Mouse (Mus musculus) layer of hippocampus, adult 8-10 months (tissue): ENCODE measurements around the gene Slc22a12. TPM values are rescaled to one million over a fixed set of nuclear protein-coding genes. Genes with fewer than 3 reads are reported as not detected.

Source experiments
- DNase-seq, 2 experiments: peaks; one replicate each; pipeline ENCODE4 v3.0.0; 2022; ENCODE audit warnings: low spot score in 2 of 2
- total RNA-seq, 4 experiments: library from RNA; stranded (reverse); gene quantifications; 2 replicates each; pipeline ENCODE4 v1.2.4; 2022

The Slc22a12 gene
- 1 to 10 TPM in 2 of 4 experiments, under 1 TPM in 2; 0.50 to 1.3 (median 0.96) TPM for total RNA-seq

GRCm38 (mm10) chr19:6542367-6543034 is at the start of gene Slc22a12:
Slc22a12 (minus strand) TSS chr19:6543032.
- DNase-seq = peak in 1 of 2 experiments; percentile 14

DNA sequence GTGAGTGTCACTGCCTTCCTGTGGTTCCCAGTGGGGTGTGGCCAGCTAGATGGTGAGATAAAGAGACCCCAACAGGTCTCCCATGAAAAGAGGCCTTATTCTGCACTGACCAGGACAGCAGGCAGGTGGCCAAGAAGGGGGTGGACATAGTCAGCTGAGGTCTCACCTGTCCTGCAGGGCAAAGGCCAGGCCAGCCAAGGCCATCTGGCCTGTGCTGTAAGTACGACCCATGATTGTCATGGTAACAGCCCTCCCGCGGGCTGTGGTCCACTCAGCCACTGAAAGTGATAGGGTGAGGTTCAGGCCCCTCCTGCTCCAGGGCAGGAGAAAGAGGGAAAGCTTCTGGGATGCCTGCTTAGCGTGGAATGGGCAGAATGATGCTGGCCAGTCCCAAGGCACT is 29.2 kb upstream of the Slc22a12 start:
- no peak for DNase-seq

- no peak for DNase-seq
Measured at GRCm38 (mm10) chr19:6571476-6571875, 28.6 kb upstream of the Slc22a12 start.

GRCm38 (mm10) chr19:6569561-6569960 is 26.7 kb upstream of the Slc22a12 start:
- no peak for DNase-seq

DNA sequence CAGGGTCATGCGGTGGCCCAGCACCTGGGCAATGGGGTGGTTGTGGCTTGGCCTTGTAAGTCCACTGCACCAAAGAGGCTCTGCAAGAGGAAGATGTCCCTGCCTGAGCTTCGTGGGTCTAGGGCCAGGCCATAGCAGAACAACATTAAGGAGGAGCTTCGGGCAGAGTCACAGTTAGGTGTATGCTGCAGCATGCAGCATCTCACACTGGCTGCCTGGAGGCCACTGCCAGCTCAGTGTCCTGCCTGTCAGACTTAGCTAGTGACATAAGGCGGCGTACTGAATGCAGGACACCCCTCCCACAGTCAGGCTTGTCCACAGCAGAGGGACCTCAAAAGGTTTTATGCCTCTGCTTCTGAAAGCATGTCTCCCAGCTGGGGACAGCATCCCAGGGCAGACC is 26.2 kb upstream of the Slc22a12 start:
- no peak for DNase-seq

- DNase-seq = no peak
Measured at GRCm38 (mm10) chr19:6566450-6566849, 23.6 kb upstream of the Slc22a12 start.

- DNase-seq = no peak
Measured at GRCm38 (mm10) chr19:6565136-6565535, 22.3 kb upstream of the Slc22a12 start.

DNA sequence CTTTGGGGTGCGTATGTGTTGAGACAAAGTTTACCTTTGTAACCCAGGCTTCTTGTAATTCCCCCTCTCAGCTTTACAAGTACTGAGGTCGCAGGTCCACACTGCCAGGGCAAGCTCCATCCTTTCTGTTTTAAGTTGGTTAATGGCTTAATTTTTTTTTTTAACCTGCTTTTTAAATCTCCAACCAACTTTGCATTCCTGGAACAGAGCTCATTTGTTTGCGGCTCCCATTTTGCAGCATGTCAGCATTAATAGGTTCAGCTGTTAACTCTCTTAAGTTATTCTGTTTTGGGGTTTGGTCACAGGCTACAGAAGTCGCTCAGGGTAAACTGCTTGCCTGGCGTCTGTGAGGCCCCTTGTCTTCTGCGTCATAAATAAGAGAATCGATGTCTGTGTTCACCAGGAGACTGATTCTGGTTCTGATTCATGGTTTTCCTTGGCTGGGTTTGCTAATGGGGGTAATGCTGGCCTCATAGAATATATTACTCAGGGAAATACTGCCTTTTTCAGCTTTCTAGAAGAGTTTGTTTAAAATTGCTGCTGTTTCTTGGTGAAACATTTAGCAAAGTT is 17.5 kb upstream of the Slc22a12 start:
- DNase-seq = no peak

DNA sequence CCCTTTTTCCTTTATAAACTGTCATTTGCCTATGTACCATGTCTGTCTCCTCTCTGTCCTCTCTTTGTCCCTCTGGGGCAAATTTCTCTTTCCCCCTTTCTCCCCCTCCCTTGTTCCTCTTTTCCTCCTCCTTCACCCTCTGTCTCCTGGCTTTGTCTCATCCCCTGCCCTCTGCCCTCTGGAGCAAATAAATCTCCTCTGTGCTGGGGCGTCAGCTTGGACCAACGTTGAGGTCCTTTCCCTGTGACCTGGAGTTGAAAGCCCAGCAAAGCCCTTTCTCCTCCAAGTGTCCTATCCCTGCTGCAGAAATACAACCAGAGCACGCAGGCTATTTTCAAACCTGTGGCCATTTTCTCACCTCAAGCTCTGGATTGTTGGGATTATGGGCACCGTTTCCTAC is 16.7 kb upstream of the Slc22a12 start:
- no peak for DNase-seq

DNA sequence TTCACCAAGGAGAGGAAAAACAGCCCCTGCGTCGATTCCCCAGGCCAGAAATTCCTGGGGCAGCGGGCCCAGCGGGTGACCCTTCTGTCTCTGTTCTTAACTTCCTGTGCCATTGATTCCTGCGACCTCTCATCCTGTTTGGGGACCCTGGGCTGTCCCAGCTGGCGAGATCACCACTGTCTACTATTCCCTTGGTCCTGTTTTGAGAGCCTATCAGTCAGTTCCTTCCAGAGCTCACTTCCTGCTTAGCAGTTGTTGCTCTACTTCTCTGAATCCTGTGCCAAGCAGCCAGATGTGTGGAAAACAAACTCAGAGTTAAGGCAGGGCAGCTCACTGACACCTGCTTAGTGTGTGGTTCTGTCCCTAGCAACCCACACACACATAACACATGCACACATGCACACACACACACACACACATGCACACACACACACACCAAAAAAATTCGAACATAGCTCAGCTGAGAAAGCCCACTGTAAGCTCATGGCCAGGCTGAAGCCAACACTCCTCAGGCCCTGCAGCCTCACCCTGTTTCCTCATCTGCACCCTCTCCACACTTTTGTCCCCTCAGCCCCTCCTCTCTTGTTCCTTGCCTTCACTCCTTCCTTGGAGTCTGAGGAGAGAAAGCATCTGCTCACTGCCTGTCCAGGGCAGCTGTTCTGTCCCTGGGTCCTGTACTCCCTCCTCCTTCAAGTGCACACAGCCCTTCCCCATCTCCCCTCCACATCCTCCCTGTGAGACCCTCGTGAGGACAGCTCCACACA is 11.2 kb upstream of the Slc22a12 start:
- DNase-seq = no peak

GRCm38 (mm10) chr19:6553174-6553573 is 10.3 kb upstream of the Slc22a12 start:
- no peak for DNase-seq

GRCm38 (mm10) chr19:6552302-6553028 is 9.6 kb upstream of the Slc22a12 start:
- peak in 1 of 2 experiments; percentile 62 for DNase-seq

DNA sequence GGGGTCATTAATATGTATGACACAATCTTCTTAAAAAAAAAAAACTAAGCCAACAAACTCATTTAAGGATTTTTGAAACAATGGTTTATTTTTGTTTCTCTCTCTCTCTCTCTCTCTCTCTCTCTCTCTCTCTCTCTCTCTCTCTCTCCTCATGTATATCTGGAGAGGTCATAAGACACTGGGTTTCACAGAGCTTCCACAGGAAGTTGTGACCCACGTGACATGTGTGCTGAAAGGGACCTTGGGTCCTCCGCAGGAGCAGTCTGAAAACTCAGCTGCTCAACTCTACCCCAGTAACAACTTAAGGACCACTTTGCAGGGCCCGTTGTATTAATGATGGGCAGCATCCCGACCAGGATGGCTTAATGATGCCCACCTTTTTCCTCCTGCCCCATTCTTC is 8.4 kb upstream of the Slc22a12 start:
- DNase-seq = no peak

DNA sequence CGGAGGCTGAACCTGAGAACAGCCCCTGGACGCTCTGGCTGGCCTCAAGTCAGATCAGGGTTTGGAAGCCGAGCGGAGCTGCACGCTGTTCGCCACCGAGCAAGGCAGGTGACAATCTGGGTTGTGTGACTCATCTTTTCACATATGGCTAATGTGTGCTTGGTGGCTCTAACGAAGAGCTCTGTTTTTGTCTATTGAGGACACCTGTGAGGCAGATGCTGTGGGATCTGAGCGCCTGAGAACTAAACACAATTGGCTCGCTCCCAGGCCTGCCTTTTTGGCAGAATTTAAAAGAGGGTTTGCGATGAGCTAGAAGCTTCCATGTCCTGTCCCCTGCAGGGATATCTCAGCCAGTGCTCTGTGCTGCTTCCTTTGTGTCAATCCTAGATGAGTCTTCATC is 6.7 kb upstream of the Slc22a12 start:
- peak in 1 of 2 experiments; percentile 72 for DNase-seq

DNA sequence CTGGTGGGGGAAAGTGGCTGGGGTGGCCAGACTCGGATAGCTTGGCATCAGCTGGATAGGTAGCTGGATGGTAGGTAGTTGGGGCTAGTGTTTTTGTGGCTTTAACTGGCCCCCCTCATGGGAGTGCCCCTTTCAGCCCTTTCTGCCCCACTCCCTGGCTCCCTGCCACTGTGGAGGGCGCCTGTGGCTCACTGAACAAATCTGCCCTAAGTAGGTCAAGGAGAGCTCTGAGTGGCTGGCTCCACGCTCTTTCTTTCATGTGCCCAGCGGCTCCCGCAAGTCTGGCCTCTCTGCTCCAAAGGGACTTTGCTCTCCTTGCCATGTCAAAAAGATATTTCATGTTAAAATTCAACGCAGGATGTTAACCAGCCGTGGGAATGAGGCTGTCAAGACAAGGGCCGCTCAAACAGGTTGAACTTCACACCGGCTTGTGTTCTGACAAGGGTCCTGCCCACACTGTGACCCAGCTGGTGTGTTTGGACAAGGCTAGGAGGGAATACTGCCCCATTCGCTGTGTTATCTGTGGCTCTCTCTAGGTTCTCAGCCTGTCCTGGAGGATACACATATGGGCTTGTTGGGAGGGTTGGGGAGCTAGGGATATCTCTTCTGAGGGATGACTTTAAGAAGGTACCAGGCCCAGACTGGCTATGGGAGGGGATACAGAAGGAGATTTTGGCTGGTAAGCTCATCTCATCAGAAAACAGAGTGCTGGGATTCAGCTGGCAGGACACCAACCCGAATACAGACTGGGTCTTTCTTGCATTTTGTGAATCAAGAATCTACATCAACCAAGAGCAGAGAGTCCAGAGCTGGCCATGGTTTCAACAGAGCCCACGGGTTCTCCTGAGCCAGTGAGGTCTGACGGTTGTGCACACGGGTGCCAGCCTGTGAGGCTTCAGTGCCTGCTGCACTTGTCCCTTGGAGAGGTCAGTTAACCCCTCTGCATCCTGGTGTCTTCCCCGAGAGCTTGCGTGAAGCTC is 5.9 kb upstream of the Slc22a12 start:
- DNase-seq = no peak

DNA sequence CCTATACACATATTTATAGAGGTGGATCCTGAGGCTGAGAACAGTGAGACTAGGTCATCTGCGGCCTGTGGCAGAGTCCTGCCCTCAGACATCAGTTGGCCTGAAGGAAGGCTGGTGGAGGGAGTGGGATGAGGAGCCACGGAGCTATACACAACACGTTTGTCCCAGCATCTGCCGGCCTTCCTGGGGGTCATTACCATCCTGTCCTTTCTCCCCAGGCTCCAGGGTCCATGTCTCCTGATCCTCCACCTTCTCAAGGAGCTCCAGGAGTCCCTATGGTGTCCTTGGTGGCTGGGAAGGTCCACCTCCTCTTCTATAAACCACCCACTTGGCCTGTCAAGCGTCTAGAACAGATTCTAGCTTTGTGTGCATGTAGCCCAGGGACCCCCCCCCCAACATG is 5.0 kb upstream of the Slc22a12 start:
- no peak for DNase-seq

- no peak for DNase-seq
Measured at GRCm38 (mm10) chr19:6546096-6546495, 3.3 kb upstream of the Slc22a12 start.

DNA sequence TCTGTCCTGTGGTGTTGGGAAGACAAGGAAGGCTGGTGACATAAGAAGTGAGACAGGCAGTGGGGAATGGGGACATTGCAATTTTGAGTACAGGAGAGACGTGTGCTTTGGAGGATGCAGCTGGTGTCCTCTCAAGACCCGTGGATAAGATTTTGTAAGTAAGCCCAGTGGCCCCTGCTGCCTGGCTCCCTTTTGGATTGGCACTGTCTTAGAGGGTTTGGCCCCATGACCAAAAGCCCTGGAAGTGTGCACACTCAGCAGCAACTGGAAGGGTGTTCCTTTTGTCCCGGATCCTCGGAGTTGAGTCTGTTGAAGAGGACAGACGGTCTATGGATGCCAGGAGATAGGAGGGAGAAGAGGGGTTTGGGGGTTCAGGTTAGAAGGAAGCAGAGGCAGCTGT is 2.6 kb upstream of the Slc22a12 start:
- DNase-seq = no peak

- no peak for DNase-seq
Measured at GRCm38 (mm10) chr19:6544712-6545111, 1.9 kb upstream of the Slc22a12 start.

DNA sequence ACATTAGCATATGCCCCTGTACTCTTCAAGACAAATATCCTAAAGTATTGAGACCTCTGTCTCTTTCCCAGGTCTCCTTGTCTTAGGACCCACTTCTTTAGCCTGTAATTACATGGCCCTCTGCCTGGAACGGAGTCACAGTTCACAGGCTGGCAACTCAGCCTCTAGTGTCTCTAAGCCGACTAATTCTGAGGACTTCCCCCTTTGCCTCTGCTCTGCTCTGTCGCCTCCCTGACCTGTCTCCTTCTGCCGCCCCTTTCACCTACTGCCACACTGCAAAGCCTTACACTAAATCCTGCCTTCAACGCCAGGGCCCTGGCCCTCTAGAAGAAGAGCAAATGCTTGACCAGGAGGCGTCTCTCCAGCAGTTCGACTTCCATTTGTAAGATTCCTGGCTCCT is 686 bp upstream of the Slc22a12 start:
- DNase-seq = no peak

GRCm38 (mm10) chr19:6543035-6543383 is 177 bp upstream of the Slc22a12 start:
- no peak for DNase-seq
